Mouse (Mus musculus) kidney, adult 8-10 months (tissue): ENCODE results near the gene Aplp2.
"Not testable (repeated sequence)": the region's sequence is repeated elsewhere in the genome, so short reads cannot be mapped to it uniquely, and the experiment has no call there.

ENCODE experiments used
- DNase-seq, 2 experiments: peaks; one replicate each; pipeline ENCODE4 v3.0.0; 2022

Gene Aplp2

GRCm38 (mm10) chr9:31176379-31177130 is 35.1 kb downstream of the Aplp2 start:
- peak; percentile 59 to 72 for DNase-seq

DNA sequence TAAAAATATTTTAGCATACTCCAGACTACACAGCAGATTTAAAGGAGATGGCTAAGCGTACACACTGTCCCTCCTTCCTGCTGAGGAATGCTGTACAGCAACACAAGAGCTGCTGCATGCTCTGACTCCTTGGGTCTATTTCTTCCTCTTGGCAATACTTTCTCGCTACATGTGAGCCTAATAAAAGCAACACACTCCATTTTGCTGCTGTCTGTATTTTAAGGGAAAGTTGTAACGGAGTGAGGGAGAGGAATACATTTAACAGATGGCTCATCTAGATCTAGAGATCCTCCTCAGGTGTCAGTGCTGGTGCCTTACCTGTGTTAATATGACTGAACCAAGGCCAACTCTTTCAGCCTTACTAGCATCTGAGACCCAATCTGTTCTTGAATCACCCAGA is 35.6 kb downstream of the Aplp2 start:
- DNase-seq: no peak

GRCm38 (mm10) chr9:31175346-31175745 is 36.3 kb downstream of the Aplp2 start:
- no peak for DNase-seq

- no peak for DNase-seq
Observed at GRCm38 (mm10) chr9:31168356-31169093, 43.1 kb downstream of the Aplp2 start.

DNA sequence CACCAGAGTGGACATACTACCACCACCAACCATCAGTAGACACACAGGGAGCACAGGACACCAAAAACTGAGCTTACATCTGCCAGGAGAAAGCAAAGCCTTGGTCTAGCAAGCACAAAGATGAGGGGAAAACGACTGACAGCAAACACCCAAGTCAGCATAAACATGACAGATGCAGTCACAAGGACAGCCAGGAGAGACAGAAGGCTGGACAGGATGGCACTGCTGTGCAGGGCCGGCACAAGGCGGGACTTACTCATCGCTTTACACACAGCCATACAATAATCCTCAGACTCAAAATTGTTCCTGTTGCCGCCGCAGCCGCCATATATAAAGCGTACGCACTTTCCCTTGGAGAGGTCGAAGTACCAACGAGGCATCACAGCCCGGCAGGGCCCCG is 44.3 kb downstream of the Aplp2 start:
- DNase-seq: no peak

DNA sequence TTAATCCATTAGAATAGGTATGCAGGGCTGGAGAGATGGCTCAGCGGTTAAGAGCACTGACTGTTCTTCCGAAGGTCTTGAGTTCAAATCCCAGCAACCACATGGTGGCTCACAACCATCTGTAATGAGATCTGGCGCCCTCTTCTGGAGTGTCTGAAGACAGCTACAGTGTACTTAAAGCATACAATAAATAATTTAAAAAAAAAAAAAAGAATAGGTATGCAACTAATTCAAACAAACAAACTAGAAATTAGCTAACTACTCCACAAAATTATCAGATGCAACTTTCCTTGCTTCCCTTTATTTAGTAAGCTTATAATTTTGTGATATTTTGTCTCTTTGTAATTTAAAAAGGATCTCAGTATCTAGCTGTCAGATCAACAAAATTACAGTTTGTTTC is 46.1 kb downstream of the Aplp2 start:
- not testable (repeated sequence) for DNase-seq

DNA sequence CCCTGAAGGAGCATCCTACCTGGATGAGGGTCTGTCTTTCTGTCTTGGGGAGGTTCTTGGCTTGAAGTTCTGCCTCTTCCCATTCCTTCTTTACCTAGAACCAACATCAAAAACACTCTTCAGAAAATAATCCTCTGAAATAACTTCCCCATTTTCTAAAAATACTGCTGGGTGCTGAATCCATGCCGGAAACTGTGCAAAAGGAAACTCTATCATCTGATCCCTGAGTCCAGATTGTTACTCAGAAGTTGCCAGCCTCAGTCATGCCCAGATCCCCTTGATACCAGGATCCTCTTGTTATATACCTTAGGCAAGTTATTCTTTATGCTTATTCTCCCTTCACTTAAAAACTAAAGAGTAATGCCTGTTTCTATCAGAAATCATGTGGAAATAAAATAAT is 48.3 kb downstream of the Aplp2 start:
- no peak for DNase-seq

DNA sequence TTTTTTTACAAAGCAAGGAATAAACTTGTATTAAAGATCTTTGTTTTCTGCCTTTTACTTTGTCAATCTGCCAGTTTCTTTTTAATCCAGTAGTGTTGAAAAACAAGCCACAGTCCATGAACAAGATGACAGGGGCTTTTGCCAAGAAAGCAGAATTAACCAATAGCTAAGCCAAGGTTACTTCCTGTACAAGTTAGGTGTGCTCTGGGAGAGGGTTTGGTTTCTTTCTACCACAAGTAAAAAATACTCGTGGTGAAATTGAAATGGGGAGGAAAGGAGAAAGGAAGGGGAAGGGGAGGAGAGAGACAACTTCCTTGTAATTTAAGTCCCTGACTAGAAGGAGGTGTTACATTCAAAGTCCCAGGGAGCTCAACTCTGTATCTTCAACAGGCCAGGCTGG is 48.7 kb downstream of the Aplp2 start:
- no peak for DNase-seq

DNA sequence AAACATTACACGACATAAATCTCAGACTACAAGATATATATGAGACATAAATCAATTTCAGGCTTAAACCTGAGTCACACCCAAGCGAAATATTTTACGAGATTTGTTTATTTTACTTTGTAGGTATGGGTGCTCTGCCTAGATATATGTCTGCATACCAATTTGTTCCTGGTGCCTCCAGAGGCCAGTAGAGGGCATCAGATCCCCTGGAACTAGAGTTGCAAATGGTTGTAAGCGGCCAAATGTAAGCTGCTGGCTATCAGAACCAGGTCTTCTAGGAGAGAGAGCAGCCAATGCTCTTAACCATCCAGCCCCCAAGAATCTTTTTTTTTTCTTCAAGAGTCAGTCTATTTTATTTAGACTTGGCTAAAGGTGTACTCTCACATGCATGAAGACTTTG is 51.7 kb downstream of the Aplp2 start:
- peak in 1 of 2 experiments; percentile 33 for DNase-seq

- no peak for DNase-seq
Observed at GRCm38 (mm10) chr9:31156594-31156993, 55.0 kb downstream of the Aplp2 start.

GRCm38 (mm10) chr9:31151050-31151449 is 60.6 kb downstream of the Aplp2 start:
- no peak for DNase-seq

DNA sequence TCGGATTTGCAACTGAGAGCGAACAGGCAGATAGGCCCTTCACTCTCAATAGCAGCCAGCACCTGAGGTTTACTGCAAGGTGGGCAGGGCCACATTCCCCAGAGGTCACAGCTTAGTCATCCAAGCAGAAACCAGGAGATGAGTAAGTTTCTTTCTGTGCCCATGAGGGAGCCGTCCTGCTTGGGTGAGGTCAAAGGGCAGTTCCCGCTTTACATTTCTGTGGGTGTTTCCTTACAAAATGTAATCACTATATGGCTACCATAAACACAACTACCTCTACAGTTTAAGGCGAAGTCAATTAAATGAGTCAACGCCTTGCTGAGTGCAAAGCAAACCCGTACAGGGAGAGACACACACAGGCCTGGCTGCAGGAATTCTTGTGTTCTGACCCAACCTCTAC is 63.5 kb downstream of the Aplp2 start:
- no peak for DNase-seq

DNA sequence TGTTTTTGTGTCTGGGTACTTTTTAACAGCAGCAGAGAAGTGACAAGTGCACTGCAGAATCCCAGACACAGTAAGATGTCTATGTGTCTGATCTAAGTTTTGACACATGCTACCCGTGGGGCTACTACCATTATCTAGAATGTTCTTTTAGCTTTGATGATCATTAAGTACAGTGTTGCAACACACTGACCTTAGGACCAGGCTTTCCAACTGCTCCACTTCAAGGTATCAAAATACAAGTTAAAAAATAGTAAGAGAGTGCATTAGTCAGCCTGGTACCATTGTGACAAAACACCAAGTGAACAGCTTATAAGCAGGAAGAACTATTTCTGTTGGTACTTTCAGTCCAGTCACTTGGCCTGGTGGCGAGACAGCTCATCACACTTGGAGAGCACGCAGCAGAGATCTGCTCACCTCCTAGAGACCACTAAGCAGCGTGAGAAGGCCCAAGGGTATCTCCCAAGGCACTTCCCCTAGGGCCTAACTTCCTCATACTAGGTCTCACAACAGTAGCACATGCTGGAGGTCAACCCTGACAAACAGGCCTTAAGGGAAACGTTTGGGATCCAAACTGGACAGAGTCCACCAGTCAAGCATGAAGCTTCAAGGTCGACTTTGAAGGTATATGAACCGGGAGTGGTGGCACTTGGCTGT is 66.2 kb downstream of the Aplp2 start:
- peak; percentile 41 to 56 for DNase-seq

DNA sequence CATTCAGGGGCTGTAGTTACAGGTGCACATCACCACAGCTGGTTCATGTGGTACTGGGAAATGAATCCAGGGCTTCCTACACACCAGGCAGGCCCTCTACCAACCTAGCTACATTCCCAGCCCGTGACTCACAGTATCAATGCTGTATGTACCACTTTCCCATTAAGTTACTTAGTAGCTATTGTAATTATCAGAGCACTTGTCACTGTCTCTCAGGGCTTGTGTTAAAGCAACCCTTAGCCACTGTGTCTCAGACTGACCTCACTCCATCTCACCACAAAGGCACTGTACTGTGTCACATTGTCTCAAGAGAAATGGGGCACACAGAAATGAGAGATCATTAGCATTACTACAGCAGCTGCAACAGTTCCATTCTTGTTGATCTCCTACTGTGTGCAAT is 68.7 kb downstream of the Aplp2 start:
- DNase-seq: no peak

- DNase-seq: no peak
Observed at GRCm38 (mm10) chr9:31133131-31133530, 78.5 kb downstream of the Aplp2 start.

DNA sequence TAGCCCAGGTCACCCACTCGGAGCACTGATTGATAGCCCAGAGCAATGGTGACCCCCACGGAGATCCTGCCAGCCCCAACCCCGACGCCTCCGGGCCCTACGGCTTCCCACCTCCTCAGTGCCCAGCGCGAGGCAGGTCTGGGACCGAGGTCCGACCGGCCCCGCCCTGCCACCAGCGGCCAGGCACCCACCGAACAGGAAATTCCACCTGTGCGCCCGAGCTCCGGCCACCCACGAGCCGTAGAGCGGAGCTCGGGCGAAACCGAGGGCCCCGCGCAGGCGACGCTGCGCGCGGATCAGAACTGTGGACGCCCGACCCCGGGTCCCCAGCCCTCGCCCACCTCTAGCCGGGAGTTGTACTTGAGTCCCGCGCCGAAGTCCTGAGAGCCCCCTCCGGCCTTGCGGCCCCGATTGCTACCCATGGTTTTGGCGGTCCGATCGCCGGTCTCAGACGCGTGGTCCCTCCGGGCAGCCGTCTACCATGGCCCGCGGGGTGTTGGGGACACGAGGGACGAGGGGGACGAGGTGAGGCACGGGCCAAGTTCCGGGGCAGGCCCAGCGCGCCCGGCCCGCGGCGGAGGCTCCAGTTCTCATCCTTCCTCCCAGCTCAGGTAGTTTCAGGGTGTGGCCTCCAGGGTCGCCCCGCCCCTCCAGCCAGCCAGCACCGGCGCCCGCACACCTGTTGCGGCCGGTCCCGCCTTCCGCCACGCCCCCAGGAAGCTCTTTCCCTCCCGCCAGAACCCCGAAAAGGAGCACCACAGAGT is 80.2 kb downstream of the Aplp2 start, which contains the start of gene St14:
Gene St14, minus strand, starts transcription at position 649 of the 764 bp plus-strand sequence.
- DNase-seq: peak; percentile 75 to 85

- no peak for DNase-seq
Observed at GRCm38 (mm10) chr9:31130357-31131204, 81.0 kb downstream of the Aplp2 start.

GRCm38 (mm10) chr9:31129956-31130355 is 81.7 kb downstream of the Aplp2 start:
- DNase-seq: no peak

- peak; percentile 41 to 43 for DNase-seq
Observed at GRCm38 (mm10) chr9:31127876-31128465, 83.6 kb downstream of the Aplp2 start.

DNA sequence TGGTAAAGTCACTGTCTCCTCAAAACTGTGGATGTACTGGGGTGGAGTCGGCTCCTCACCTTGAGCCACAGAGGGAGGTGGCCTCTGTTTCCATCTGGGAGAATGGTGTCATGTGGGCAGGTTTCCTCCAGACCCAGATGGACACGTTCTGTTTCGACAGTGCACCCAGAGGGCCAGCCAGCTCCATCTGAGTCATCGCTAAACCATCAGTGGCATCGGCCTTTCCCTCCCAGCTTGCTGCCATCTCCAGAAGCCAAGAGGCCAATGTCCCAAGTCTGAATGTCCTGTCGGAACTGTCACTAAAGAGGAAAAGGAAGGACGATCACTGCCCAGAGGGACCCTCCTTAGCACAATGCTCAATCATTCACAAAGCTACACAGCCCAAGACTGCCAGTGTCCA is 85.5 kb downstream of the Aplp2 start:
- DNase-seq: no peak

GRCm38 (mm10) chr9:31122464-31123030 is 89.1 kb downstream of the Aplp2 start:
- DNase-seq: no peak
